Mouse (Mus musculus) MEL (cell line): ENCODE results near the gene Vac14. TPM values are rescaled to one million over a fixed set of nuclear protein-coding genes. Genes with fewer than 3 reads are reported as not detected.

ENCODE experiments used
- DNase-seq: peaks from one replicate; pipeline ENCODE4 v3.0.0; 2011; ENCODE audit warnings: low read depth, low spot score
- H3K27ac ChIP-seq: 2 replicates; pipeline ENCODE4 v1.5.1; 2012; ENCODE audit warnings: low read depth, mild to moderate bottlenecking, control low read depth, low read length, moderate library complexity; ENCODE audit not compliant: control insufficient read depth
- H3K27me3 ChIP-seq, 2 experiments: fragments of 150-350 bp in 1 of 2; sonication (generic) in 1 of 2; 2 replicates each; pipeline ENCODE4 v1.6.1; 2012; ENCODE audit warnings: low read length in 2 of 2, mild to moderate bottlenecking in 2 of 2, improper control_type of control experiment in 1 of 2, moderate library complexity in 1 of 2; ENCODE audit not compliant: insufficient read depth in 2 of 2, control insufficient read depth in 1 of 2
- H3K36me3 ChIP-seq, 2 experiments: 2 replicates each; pipeline ENCODE4 v1.6.1; 2012 to 2014; ENCODE audit warnings: low read length in 2 of 2, improper control_type of control experiment in 1 of 2, inconsistent platforms in 1 of 2, mild to moderate bottlenecking in 1 of 2; ENCODE audit not compliant: insufficient read depth in 2 of 2, control insufficient read depth in 1 of 2
- H3K4me1 ChIP-seq, 2 experiments: fragments of 150-350 bp in 1 of 2; sonication (generic) in 1 of 2; 2 replicates each; pipeline ENCODE4 v1.6.1; 2012; ENCODE audit warnings: low read length in 2 of 2, improper control_type of control experiment in 1 of 2, mild to moderate bottlenecking in 1 of 2; ENCODE audit not compliant: insufficient read depth in 2 of 2, control insufficient read depth in 1 of 2
- H3K4me3 ChIP-seq, 2 experiments: fragments of 150-350 bp in 1 of 2; sonication (generic) in 1 of 2; 2 replicates each; pipeline ENCODE4 v1.5.1; 2012; ENCODE audit warnings: low read depth in 2 of 2, low read length in 2 of 2, mild to moderate bottlenecking in 2 of 2, moderate library complexity in 2 of 2, control low read depth in 1 of 2, improper control_type of control experiment in 1 of 2; ENCODE audit not compliant: control insufficient read depth in 1 of 2, insufficient read depth in 1 of 2
- H3K79me2 ChIP-seq: 2 replicates; pipeline ENCODE4 v1.6.1; 2012; ENCODE audit warnings: mild to moderate bottlenecking, low read length, moderate library complexity; ENCODE audit not compliant: control insufficient read depth, poor library complexity, insufficient read depth
- H3K9ac ChIP-seq: 2 replicates; pipeline ENCODE4 v1.6.1; 2012; ENCODE audit warnings: low read depth, mild to moderate bottlenecking, control low read depth, low read length, moderate library complexity; ENCODE audit not compliant: control insufficient read depth, poor library complexity, severe bottlenecking
- H3K9me3 ChIP-seq: fragments of 150-350 bp; sonication (generic); replicated peaks from 2 replicates; pipeline ENCODE4 v1.6.1; 2012; ENCODE audit warnings: mild to moderate bottlenecking, low read length, improper control_type of control experiment, moderate library complexity; ENCODE audit not compliant: insufficient read depth
- BHLHE40 ChIP-seq: IDR thresholded peaks from 2 replicates; pipeline ENCODE4 v1.6.1; 2012; ENCODE audit warnings: low read depth, mild to moderate bottlenecking, inconsistent platforms, low read length, improper control_type of control experiment, borderline replicate concordance
- CHD1 ChIP-seq: IDR thresholded peaks from 2 replicates; pipeline ENCODE4 v1.6.1; 2012; ENCODE audit warnings: low read depth, mild to moderate bottlenecking, inconsistent platforms, low read length, improper control_type of control experiment
- CTCF ChIP-seq, 3 experiments: IDR thresholded peaks in 2 of 3; conservative IDR thresholded peaks in 1 of 3; 2 replicates each; pipeline ENCODE4 v1.5.1; 2011 to 2012; ENCODE audit warnings: low read length in 3 of 3, low read depth in 2 of 3, mild to moderate bottlenecking in 2 of 3, improper control_type of control experiment in 1 of 3, inconsistent platforms in 1 of 3, mixed read lengths in 1 of 3, moderate library complexity in 1 of 3; ENCODE audit not compliant: control insufficient read depth in 1 of 3, insufficient read depth in 1 of 3, poor library complexity in 1 of 3, severe bottlenecking in 1 of 3
- E2F4 ChIP-seq: IDR thresholded peaks from 2 replicates; pipeline ENCODE4 v1.6.1; 2011; ENCODE audit warnings: low read depth, low read length, improper control_type of control experiment, borderline replicate concordance
- EP300 ChIP-seq, 2 experiments: IDR thresholded peaks; 2 replicates each; pipeline ENCODE4 v1.6.1; 2011; ENCODE audit warnings: improper control_type of control experiment in 2 of 2, low read length in 2 of 2, low read depth in 1 of 2, mild to moderate bottlenecking in 1 of 2
- ETS1 ChIP-seq: IDR thresholded peaks from 2 replicates; pipeline ENCODE4 v1.6.1; 2012; ENCODE audit warnings: low read depth, mild to moderate bottlenecking, inconsistent platforms, low read length, improper control_type of control experiment, moderate library complexity
- GATA1 ChIP-seq: IDR thresholded peaks from 2 replicates; pipeline ENCODE4 v1.6.1; 2011; ENCODE audit warnings: low read depth, low read length, improper control_type of control experiment
- MAX ChIP-seq: IDR thresholded peaks from 2 replicates; pipeline ENCODE4 v1.6.1; 2011; ENCODE audit warnings: low read length, improper control_type of control experiment
- MAZ ChIP-seq: IDR thresholded peaks from 2 replicates; pipeline ENCODE4 v1.6.1; 2012; ENCODE audit warnings: low read depth, mild to moderate bottlenecking, inconsistent platforms, low read length, improper control_type of control experiment
- MEF2A ChIP-seq: IDR thresholded peaks from 2 replicates; pipeline ENCODE4 v1.6.1; 2014; ENCODE audit warnings: low read depth, mild to moderate bottlenecking, inconsistent platforms, low read length, improper control_type of control experiment; ENCODE audit not compliant: poor library complexity, insufficient replicate concordance, severe bottlenecking; ENCODE audit errors: extremely low read depth
- MYB ChIP-seq: IDR thresholded peaks from 2 replicates; pipeline ENCODE4 v1.6.1; 2011; ENCODE audit warnings: mild to moderate bottlenecking, low read depth, low read length, improper control_type of control experiment
- NRF1 ChIP-seq: IDR thresholded peaks from 2 replicates; pipeline ENCODE4 v1.6.1; 2014; ENCODE audit warnings: low read depth, mild to moderate bottlenecking, inconsistent platforms, low read length, improper control_type of control experiment, moderate library complexity; ENCODE audit not compliant: poor library complexity, insufficient read depth, severe bottlenecking
- POLR2AphosphoS5 ChIP-seq: IDR thresholded peaks from 2 replicates; pipeline ENCODE4 v1.6.1; 2012; ENCODE audit warnings: low read depth, borderline replicate concordance, mild to moderate bottlenecking, inconsistent platforms, low read length, moderate library complexity, mixed read lengths
- RAD21 ChIP-seq: IDR thresholded peaks from 2 replicates; pipeline ENCODE4 v1.6.1; 2011; ENCODE audit warnings: mild to moderate bottlenecking, low read depth, low read length, improper control_type of control experiment
- SMC3 ChIP-seq: IDR thresholded peaks from 2 replicates; pipeline ENCODE4 v1.6.1; 2011; ENCODE audit warnings: low read depth, low read length, improper control_type of control experiment
- TAL1 ChIP-seq: IDR thresholded peaks from 2 replicates; pipeline ENCODE4 v1.6.1; 2012; ENCODE audit warnings: mild to moderate bottlenecking, inconsistent platforms, low read length, moderate library complexity, mixed read lengths
- TCF12 ChIP-seq: IDR thresholded peaks from 2 replicates; pipeline ENCODE4 v1.6.1; 2014; ENCODE audit warnings: low read depth, mild to moderate bottlenecking, inconsistent platforms, low read length, improper control_type of control experiment, moderate library complexity
- USF2 ChIP-seq, 2 experiments: IDR thresholded peaks; 2 replicates each; pipeline ENCODE4 v1.6.1; 2011 to 2012; ENCODE audit warnings: improper control_type of control experiment in 2 of 2, low read length in 2 of 2, borderline replicate concordance in 1 of 2, inconsistent platforms in 1 of 2, low read depth in 1 of 2, mild to moderate bottlenecking in 1 of 2; ENCODE audit not compliant: insufficient read depth in 1 of 2
- ZC3H11A ChIP-seq: IDR thresholded peaks from 2 replicates; pipeline ENCODE4 v1.6.1; 2012; ENCODE audit warnings: low read depth, mild to moderate bottlenecking, inconsistent platforms, low read length, improper control_type of control experiment
- ZKSCAN1 ChIP-seq: IDR thresholded peaks from 2 replicates; pipeline ENCODE4 v1.6.1; 2012; ENCODE audit warnings: low read depth, mild to moderate bottlenecking, inconsistent platforms, low read length, improper control_type of control experiment, moderate library complexity
- ZNF384 ChIP-seq: IDR thresholded peaks from 2 replicates; pipeline ENCODE4 v1.6.1; 2012; ENCODE audit warnings: low read depth, mild to moderate bottlenecking, inconsistent platforms, low read length, improper control_type of control experiment
- polyA plus RNA-seq, 2 experiments: library from polyadenylated mRNA; stranded (reverse) in 1 of 2; unstranded in 1 of 2; fragments of >175 nt in 1 of 2; fragments of >200 nt in 1 of 2; gene quantifications; 2 replicates each; pipeline versions ENCODE4 v1.2.1 to v1.2.4; 2012; ENCODE audit warnings: low replicate concordance in 2 of 2, low read depth in 1 of 2; ENCODE audit not compliant: insufficient read length in 2 of 2, insufficient read depth in 1 of 2, missing spikeins in 1 of 2
- total RNA-seq: library from RNA; depleted of rRNA; stranded (reverse); fragments of 300-350 nt; gene quantifications from 2 replicates; pipeline ENCODE4 v1.2.3, GENCODE M21; 2012

Vac14 gene
- total and polyA plus RNA-seq, 3 experiments = 31.7 to 86.0 TPM; not detected in 1

DNA sequence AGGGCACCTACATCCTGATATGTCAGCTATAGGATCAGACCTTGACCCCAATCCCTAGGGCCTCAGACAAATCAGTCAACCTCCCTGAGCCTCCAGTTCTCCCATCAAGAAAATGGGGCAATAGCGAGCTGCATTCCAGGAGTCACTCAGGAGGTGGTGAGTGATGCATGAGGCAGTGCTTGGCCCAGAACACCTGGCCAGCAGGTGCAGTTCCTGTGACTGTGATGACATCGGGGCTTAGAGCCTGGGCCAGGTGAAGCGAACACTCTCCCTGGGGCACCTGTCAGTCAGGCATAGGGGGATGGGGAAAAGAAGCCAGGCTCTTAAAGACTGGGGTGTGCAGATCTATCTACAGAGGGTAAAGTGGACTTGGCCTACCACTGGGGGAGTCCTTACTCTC, 106.1 kb downstream of the Vac14 start:
- Histone ChIP-seq H3K9me3 (no peaks in the 10 kb centered on the region), H3K79me2 (peaks cover 2% of the 10 kb centered on the region; the same call in 1 of the 2 replicates), H3K36me3 (no peaks in the 10 kb centered on the region), H3K4me3 (no peak overlapping the region), H3K27ac (no peak overlapping the region), H3K9ac (no peak overlapping the region), H3K4me1 (peaks cover 0 to 5% of the 10 kb centered on the region in 2 experiments; a peak in 1 of 4 replicates), H3K27me3 (no peaks in the 10 kb centered on the region)
- no peak for DNase-seq
- no peak for TF ChIP-seq ZKSCAN1
- TF ChIP-seq ZNF384 = no peak
- no peak for TF ChIP-seq BHLHE40
- no peak for TF ChIP-seq MAX
- TF ChIP-seq TCF12 = no peak
- TF ChIP-seq CHD1 = no peak
- no peak for TF ChIP-seq NRF1
- no peak for TF ChIP-seq MEF2A
- no peak for TF ChIP-seq RAD21

DNA sequence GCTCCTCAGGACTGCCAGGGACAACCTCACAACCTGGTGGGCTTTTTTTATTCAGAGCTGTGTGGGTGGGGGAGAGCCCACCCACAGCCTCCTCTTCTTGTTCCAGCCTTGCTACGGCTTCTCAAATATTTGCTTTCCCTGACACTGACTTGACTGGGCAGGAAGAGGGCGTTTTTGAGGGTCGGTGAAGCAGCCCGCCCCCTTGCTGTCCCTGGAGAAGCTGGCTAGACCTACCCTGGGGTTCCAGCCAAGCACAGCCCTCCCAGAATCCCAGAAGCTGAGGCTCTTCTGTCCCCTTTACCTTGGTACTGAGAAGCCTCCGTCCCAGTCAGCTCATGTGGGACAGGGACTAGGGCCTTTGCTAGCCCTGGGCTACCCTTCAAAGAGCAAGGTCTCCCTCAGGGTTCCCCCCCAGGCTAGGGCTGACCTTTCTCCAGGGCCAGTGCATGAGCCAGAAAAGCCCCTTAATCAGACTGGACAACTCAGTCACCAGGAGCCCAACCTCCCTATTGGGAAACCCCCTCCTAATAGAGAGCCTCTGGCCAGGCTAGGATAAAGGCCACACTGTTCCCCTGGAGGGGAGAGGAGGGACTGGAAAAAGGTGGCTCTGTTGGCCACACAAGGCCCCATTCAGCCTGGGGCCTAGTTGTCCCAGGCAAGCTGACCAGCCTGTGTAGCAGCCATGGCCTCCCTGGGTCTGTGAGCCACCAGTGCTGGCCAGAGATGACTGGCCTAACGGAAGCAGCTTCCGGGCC, 106.9 kb downstream of the Vac14 start:
- TF ChIP-seq CHD1 = no peak
- no peak for TF ChIP-seq TCF12
- TF ChIP-seq, all 39 proteins: peak for 0
- no peaks in the 10 kb centered on the region for H3K27me3 ChIP-seq
- no peak overlapping the region for H3K27ac ChIP-seq

DNA sequence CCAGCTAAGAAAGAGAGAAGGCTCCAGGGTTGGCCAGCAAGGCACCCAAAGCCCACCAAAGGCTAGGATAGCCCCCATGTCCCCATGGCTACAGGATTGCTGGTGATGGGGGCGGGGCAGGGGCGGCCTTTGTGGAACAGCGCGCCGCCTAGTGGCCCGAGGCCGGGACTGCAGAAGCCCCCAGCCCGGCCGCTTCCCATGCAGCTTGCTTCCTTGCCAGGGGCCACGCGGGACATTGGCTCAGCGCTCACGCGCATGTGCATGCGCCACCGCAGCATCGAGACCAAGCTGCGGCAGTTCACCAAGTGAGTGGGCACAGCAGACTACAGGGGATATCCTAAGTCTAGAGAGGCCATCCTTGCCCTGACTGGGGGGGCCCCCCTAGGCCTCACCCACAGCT, 108.5 kb downstream of the Vac14 start:
- H3K4me3 ChIP-seq = no peak overlapping the region
- no peaks in the 10 kb centered on the region for H3K79me2 ChIP-seq
- H3K36me3 ChIP-seq = no peaks in the 10 kb centered on the region
- H3K9ac ChIP-seq = no peak overlapping the region
- no peaks in the 10 kb centered on the region for H3K27me3 ChIP-seq
- no peaks in the 10 kb centered on the region for H3K9me3 ChIP-seq
- H3K27ac ChIP-seq = no peak overlapping the region
- peaks cover 0 to 5% of the 10 kb centered on the region in 2 experiments; a peak in 1 of 4 replicates for H3K4me1 ChIP-seq
- peak; percentile 37 for DNase-seq
- peak; percentile 44 for TF ChIP-seq SMC3
- TF ChIP-seq TCF12 = no peak
- TF ChIP-seq USF2 (IDR thresholded peaks at IDR 0.05; ENCODE audit: borderline replicate concordance in 1 of 2, insufficient read depth in 1 of 2, low read depth in 1 of 2, low read length in 2 of 2) = no peak
- TF ChIP-seq CTCF (IDR thresholded peaks at IDR 0.05 in 2 of 3, conservative IDR thresholded peaks at IDR 0.05 in 1 of 3; ENCODE audit: control insufficient read depth in 1 of 3, insufficient read depth in 1 of 3, low read depth in 2 of 3, low read length in 3 of 3, poor library complexity in 1 of 3, severe bottlenecking in 1 of 3) = peak; percentile 47 to 89 (median 67)
- TF ChIP-seq TAL1 = no peak
- no peak for TF ChIP-seq CHD1
- 0 out of 2 replicates have a peak, but pooled peaks have one; percentile 21 for TF ChIP-seq MAZ
- no peak for TF ChIP-seq GATA1
- peak; percentile 37 for TF ChIP-seq RAD21
- TF ChIP-seq EP300 (IDR thresholded peaks at IDR 0.05; ENCODE audit: low read depth in 1 of 2, low read length in 2 of 2) = no peak
- no peak for TF ChIP-seq POLR2AphosphoS5
- 0 out of 2 replicates have a peak, but pooled peaks have one; percentile 8 for TF ChIP-seq ZC3H11A
- no peak for TF ChIP-seq MYB
- no peak for TF ChIP-seq E2F4
- no peak for TF ChIP-seq ETS1
- TF ChIP-seq, all 39 proteins: peak for 5

More for the DNA sequence above, 106.9 kb downstream of the Vac14 start:
- DNase-seq = no peak
- Histone ChIP-seq H3K79me2 (peaks cover 2% of the 10 kb centered on the region; the same call in 1 of the 2 replicates), H3K9me3 (no peaks in the 10 kb centered on the region), H3K36me3 (no peaks in the 10 kb centered on the region), H3K9ac (no peak overlapping the region), H3K4me3 (no peak overlapping the region), H3K4me1 (peaks cover 0 to 5% of the 10 kb centered on the region in 2 experiments; a peak in 1 of 4 replicates)
